Mouse (Mus musculus) heart, adult 9 months (tissue): ENCODE measurements at regions not wholly inside any gene's neighbourhood (a gene's known extent, or its start where the extent isn't known, plus 50 kb on each side); places are given as distances from the start of the nearest gene placed in this dataset.

Experiments used
- DNase-seq, 2 experiments: peaks; one replicate each; pipeline ENCODE4 v3.0.0; 2022; ENCODE audit warnings: low spot score in 2 of 2

DNA sequence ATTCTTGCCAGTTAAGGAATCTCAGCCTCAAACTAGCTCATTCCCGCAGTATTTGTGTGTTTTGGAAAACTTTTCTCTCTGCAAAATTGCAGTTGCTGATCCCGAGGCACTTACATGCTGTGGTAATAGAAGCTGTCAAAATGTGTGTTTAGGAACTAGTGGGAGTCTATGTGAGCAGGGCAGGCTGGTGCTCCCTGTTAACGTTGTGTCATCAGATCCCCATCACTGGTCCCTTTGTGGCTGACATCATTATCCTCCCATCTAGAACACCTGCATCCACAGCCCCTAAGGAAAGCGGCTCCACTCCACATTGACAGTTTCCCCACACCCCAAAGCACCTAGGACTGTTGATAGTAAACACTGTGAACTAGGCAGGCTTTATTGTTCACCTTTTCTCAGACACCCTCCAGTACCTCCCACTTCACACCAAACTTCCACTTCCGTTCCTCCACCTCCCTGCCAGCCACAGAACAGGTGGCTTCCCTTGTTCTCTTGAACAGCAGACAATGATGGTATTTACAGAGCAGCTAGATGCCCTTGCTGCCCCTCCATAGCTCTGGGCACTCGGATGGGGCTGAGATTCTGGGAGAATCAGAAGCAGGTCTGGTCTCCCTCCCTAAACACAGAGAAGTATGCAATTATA lies 275.8 kb downstream of the Gm19410 start:
- DNase-seq, result no peak

GRCm38 (mm10) chr8:36042594-36042993 lies 277.0 kb downstream of the Gm19410 start:
- DNase-seq, result no peak
